Mouse (Mus musculus): ENCODE measurements at regions not wholly inside any gene's neighbourhood (a gene's known extent, or its start where the extent isn't known, plus 50 kb on each side); places are given as distances from the start of the nearest gene placed in this dataset.

DNA sequence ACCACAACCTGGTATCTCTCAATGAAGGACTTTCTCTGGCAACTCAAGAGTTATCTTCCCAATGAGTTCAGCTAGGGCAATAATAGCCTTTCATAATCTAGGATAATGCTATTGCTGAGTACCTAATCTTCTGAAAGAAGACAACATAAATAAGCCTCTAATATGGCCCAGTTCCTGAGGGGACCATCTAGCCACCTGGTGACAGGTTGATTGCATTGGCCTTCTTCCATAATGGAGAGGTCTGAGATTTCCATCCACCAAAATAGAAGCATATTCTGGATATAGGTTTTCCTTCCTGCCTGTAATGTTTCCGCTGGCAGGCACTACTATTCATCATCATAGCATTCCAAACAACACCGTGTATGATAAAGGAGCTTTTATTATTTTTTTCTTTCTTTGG, 1694.2 kb upstream of the Gm6569 start:
- H3K36me3 ChIP-seq (ENCODE audit: insufficient read depth, low read length): no peaks in the 10 kb centered on the region
- no peak overlapping the region for H3K4me3 ChIP-seq (ENCODE audit: low read depth, low read length)
- no peak overlapping the region for H3K27ac ChIP-seq (ENCODE audit: low read depth, low read length)
- no peak for DNase-seq (ENCODE audit: low spot score)
- no peak overlapping the region for H3K4me2 ChIP-seq (ENCODE audit: low read depth, low read length, poor library complexity, severe bottlenecking)
- no peaks in the 10 kb centered on the region for H3K9me3 ChIP-seq (ENCODE audit: low read length)
- H3K9ac ChIP-seq (replicated peaks; ENCODE audit: low read length, poor library complexity, severe bottlenecking): no peak overlapping the region
- no peaks in the 10 kb centered on the region for H3K27me3 ChIP-seq (ENCODE audit: insufficient read depth, low read length)
- TF ChIP-seq CTCF (IDR thresholded peaks at IDR 0.05): no peak
- ATAC-seq (ENCODE audit: low FRiP score): no peak
- 91% methylated on average over 2 of the region's 2 CpGs for WGBS
- H3K4me1 ChIP-seq (ENCODE audit: insufficient read depth, low read length): no peaks in the 10 kb centered on the region

DNA sequence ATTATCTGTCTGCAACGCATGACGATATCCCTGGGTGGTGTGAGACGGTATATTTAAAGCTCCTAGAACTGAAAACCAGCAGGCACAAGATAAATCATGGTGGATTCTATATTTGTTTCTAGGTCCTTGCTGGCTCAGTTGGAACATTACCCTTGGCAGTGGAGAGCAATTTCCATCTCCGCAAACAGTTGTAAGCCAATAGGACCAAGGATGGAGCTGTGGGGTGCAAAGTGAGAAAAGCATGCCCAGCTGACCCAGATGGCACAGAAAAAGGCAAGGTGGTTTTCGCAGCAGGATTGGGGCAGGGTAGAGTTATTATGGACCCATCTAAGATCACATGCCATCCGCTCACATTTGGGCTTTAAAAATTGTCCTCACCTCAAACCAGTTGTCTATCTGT, 1683.8 kb upstream of the Gm6569 start:
- no peaks in the 10 kb centered on the region for H3K36me3 ChIP-seq (ENCODE audit: insufficient read depth, low read length)
- DNase-seq (ENCODE audit: low spot score) (no peak), ATAC-seq (ENCODE audit: low FRiP score) (no peak)
- H3K4me2 ChIP-seq (ENCODE audit: low read depth, low read length, poor library complexity, severe bottlenecking): no peak overlapping the region
- no peaks in the 10 kb centered on the region for H3K27me3 ChIP-seq (ENCODE audit: insufficient read depth, low read length)
- no peaks in the 10 kb centered on the region for H3K9me3 ChIP-seq (ENCODE audit: low read length)
- H3K9ac ChIP-seq (replicated peaks; ENCODE audit: low read length, poor library complexity, severe bottlenecking): no peak overlapping the region
- WGBS: 87% methylated on average over 6 of the region's 6 CpGs
- H3K27ac ChIP-seq (ENCODE audit: low read depth, low read length): no peak overlapping the region
- H3K4me1 ChIP-seq (ENCODE audit: insufficient read depth, low read length): no peaks in the 10 kb centered on the region
- no peak for TF ChIP-seq CTCF (IDR thresholded peaks at IDR 0.05)
- H3K4me3 ChIP-seq (ENCODE audit: low read depth, low read length): no peak overlapping the region

DNA sequence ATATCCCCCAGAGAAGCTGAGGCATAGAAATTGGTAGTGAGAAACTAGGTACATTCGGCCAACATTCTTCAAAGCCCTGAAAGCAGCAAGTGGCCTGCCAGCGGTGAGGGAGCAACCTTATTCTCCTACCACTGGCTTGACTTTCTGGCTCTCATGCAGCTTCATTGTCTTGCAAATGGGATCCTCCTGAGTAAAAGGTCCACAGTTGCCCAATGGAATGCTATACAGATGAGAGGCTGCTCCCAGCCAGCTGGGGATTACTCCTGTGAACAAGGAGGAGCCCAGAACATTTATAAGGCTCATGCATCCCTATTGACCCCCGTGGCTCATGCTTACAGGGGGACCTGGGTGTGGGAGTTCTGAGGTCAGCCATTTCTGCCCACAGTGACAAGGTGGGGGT, 1675.9 kb upstream of the Gm6569 start:
- Histone ChIP-seq H3K9me3 (ENCODE audit: low read length) (no peaks in the 10 kb centered on the region), H3K4me1 (ENCODE audit: insufficient read depth, low read length) (no peaks in the 10 kb centered on the region), H3K36me3 (ENCODE audit: insufficient read depth, low read length) (no peaks in the 10 kb centered on the region), H3K27ac (ENCODE audit: low read depth, low read length) (no peak overlapping the region), H3K27me3 (ENCODE audit: insufficient read depth, low read length) (no peaks in the 10 kb centered on the region), H3K4me2 (ENCODE audit: low read depth, low read length, poor library complexity, severe bottlenecking) (no peak overlapping the region), H3K9ac (replicated peaks; ENCODE audit: low read length, poor library complexity, severe bottlenecking) (no peak overlapping the region), H3K4me3 (ENCODE audit: low read depth, low read length) (no peak overlapping the region)
- ATAC-seq (ENCODE audit: low FRiP score) (no peak), DNase-seq (ENCODE audit: low spot score) (no peak)
- no peak for TF ChIP-seq CTCF (IDR thresholded peaks at IDR 0.05)
- 46% methylated on average over 3 of the region's 3 CpGs for WGBS

DNA sequence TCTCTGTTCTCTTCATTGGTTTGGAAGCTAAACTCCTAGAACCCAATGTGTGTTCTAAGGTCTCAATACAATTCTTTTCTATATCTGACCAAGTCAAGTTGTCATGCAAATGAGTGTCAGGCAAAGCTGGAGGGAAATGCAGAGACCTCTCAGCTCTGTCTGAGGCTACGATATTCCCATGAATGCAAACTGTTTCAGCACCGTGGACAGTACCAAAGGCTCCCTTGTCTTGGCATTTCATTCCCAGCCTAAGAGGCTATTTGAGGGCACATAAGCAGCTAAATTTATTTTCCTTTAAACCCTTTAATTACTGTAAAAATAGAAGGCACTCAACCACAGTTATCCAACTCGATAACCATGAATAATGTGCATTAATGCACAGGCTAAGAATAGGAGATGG, 1633.5 kb upstream of the Gm6569 start:
- H3K27ac ChIP-seq (ENCODE audit: low read depth, low read length): no peak overlapping the region
- H3K36me3 ChIP-seq (ENCODE audit: insufficient read depth, low read length): no peaks in the 10 kb centered on the region
- DNase-seq (ENCODE audit: low spot score): no peak
- ATAC-seq (ENCODE audit: low FRiP score): no peak
- no peaks in the 10 kb centered on the region for H3K27me3 ChIP-seq (ENCODE audit: insufficient read depth, low read length)
- H3K9ac ChIP-seq (replicated peaks; ENCODE audit: low read length, poor library complexity, severe bottlenecking): no peak overlapping the region
- H3K4me2 ChIP-seq (ENCODE audit: low read depth, low read length, poor library complexity, severe bottlenecking): no peak overlapping the region
- TF ChIP-seq CTCF (IDR thresholded peaks at IDR 0.05): no peak
- H3K4me3 ChIP-seq (ENCODE audit: low read depth, low read length): no peak overlapping the region
- H3K4me1 ChIP-seq (ENCODE audit: insufficient read depth, low read length): no peaks in the 10 kb centered on the region
- H3K9me3 ChIP-seq (ENCODE audit: low read length): no peaks in the 10 kb centered on the region
- WGBS: 26% methylated on average over 3 of the region's 3 CpGs

DNA sequence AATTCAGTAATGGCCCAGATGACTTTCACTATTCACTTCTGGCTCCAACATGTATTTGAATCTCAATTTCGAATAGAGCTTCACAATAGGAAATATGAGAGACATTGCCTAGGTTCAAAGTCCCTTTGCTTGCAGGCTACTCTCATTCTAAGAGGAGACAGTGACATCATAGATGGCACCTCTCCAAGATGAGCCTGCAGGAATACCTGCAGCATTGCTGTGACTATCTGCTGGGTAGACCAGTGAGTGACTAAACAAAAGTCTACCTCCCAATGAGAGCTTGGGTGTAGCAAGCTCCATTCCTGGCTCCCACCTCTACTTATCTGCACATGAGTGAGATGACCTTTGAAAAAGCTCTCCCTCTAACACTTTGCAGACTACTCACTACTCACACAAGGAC, 1632.6 kb upstream of the Gm6569 start:
- no peak for ATAC-seq (ENCODE audit: low FRiP score)
- DNase-seq (ENCODE audit: low spot score): no peak
- Histone ChIP-seq H3K36me3 (ENCODE audit: insufficient read depth, low read length) (no peaks in the 10 kb centered on the region), H3K27me3 (ENCODE audit: insufficient read depth, low read length) (no peaks in the 10 kb centered on the region), H3K4me3 (ENCODE audit: low read depth, low read length) (no peak overlapping the region), H3K9me3 (ENCODE audit: low read length) (no peaks in the 10 kb centered on the region), H3K9ac (replicated peaks; ENCODE audit: low read length, poor library complexity, severe bottlenecking) (no peak overlapping the region), H3K4me1 (ENCODE audit: insufficient read depth, low read length) (no peaks in the 10 kb centered on the region), H3K27ac (ENCODE audit: low read depth, low read length) (no peak overlapping the region), H3K4me2 (ENCODE audit: low read depth, low read length, poor library complexity, severe bottlenecking) (no peak overlapping the region)
- WGBS: 50% methylated on average over 1 of the region's 1 CpGs
- TF ChIP-seq CTCF (IDR thresholded peaks at IDR 0.05): no peak

DNA sequence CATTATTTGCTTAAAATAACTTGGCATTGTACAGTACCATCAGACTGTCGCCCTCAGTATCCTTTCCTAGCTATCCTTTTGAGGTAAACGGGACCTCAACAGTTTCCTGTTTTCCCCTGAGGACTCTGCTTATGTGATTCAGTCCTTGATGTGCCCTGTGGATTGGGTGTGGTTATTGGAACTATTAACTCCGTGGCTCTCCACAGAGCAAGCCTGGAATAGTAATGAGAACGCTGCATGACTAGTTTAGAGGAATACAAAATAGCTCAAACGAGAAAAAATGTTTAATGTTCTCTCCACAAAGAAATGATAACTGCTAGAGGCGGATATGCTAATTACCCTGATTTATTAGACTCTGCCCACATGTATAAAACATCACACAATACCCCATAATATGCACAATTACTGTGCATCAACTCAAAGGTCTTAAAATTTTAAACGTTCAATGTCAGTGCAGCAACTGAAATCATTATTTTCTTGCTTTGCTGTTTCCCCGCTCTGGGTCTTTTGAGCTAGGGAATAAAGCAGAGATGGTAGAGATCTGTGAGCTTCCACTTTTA, 1629.0 kb upstream of the Gm6569 start:
- no peak overlapping the region for H3K4me2 ChIP-seq (ENCODE audit: low read depth, low read length, poor library complexity, severe bottlenecking)
- H3K9me3 ChIP-seq (ENCODE audit: low read length): no peaks in the 10 kb centered on the region
- H3K36me3 ChIP-seq (ENCODE audit: insufficient read depth, low read length): no peaks in the 10 kb centered on the region
- H3K4me3 ChIP-seq (ENCODE audit: low read depth, low read length): no peak overlapping the region
- WGBS: 44% methylated on average over 8 of the region's 8 CpGs
- DNase-seq (ENCODE audit: low spot score) (no peak), ATAC-seq (ENCODE audit: low FRiP score) (peak; percentile 14; the same call in 1 of the 2 replicates)
- no peak overlapping the region for H3K9ac ChIP-seq (replicated peaks; ENCODE audit: low read length, poor library complexity, severe bottlenecking)
- no peak overlapping the region for H3K27ac ChIP-seq (ENCODE audit: low read depth, low read length)
- H3K4me1 ChIP-seq (ENCODE audit: insufficient read depth, low read length): no peaks in the 10 kb centered on the region
- no peaks in the 10 kb centered on the region for H3K27me3 ChIP-seq (ENCODE audit: insufficient read depth, low read length)
- TF ChIP-seq CTCF (IDR thresholded peaks at IDR 0.05): no peak
